16 mouse cellular contexts compared by ENCODE assay signal in the genomic region with DNA sequence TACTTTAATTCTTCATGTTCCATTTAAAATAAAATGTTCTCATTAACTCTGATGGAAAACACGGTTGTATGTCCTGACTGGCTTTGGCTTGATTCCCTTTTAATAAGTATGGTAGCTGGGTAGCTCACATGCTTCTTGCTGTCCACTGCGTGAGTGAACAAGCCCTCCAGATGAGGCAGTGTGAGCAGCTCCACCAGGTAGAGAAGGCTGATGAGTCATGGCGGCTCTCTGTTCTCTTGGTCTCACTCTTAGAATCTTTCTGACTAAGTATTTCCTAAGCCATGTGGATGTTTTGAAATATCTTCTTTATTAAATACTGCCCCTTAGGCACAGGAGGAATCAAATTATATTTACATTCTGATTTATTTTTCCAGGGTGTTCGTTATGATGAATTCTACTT.
"Had no signal": no experiment of that assay in that cellular context is flagged by ENCODE, and none has a peak within 500 bp of the region (broad histone marks: within the 10 kb centered on the region; RNA-seq: fewer than 3 reads in every experiment).

No protein-coding gene starts in this region.

- H3K4me3 ChIP-seq: neural tube, embryonic 13.5 days; neural tube, embryonic 15.5 days; stomach, embryonic 15.5 days had no signal

- DNase-seq: retina, postnatal 1 day; right cerebral cortex, adult 18-20 months; right cerebral cortex, postnatal 14 days; right cerebral cortex, postnatal 25 days; right cerebral cortex, postnatal 4 days; spleen, adult 18-20 months; thymus, adult 18-20 months; thymus, adult 2 months; thymus, postnatal 14 days; thymus, postnatal 25 days; thymus, postnatal 36 days; thymus, postnatal 4 days had no signal

- H3K27ac ChIP-seq: neural tube, embryonic 13.5 days; neural tube, embryonic 15.5 days; stomach, embryonic 15.5 days; stomach, postnatal 0 days had no signal
